Mouse (Mus musculus) lung, adult 2 months (tissue): Measurements from ENCODE around the gene Nbl1. TPM values are rescaled to one million over a fixed set of nuclear protein-coding genes. Genes with fewer than 3 reads are reported as not detected.

Experiments used
- DNase-seq: peaks from one replicate; pipeline ENCODE4 v3.0.0; 2022
- H3K4me1 ChIP-seq: fragments of 200-500 bp; 2 replicates; pipeline ENCODE4 v1.6.1; 2011; ENCODE audit warnings: low read length; ENCODE audit not compliant: control insufficient read depth, insufficient read depth
- H3K4me3 ChIP-seq: fragments of 200-500 bp; replicated peaks from 2 replicates; pipeline ENCODE3; 2011; ENCODE audit warnings: low read depth, mild to moderate bottlenecking, control low read depth, low read length; ENCODE audit errors: extremely low read depth
- CTCF ChIP-seq: fragments of 200-500 bp; IDR thresholded peaks from 2 replicates; pipeline ENCODE4 v1.5.1; 2011; ENCODE audit warnings: mild to moderate bottlenecking, low read length, control low read depth; ENCODE audit not compliant: insufficient read depth
- POLR2A ChIP-seq: fragments of 200-500 bp; IDR thresholded peaks from 2 replicates; pipeline ENCODE4 v1.6.1; 2011; ENCODE audit warnings: low read depth, mild to moderate bottlenecking, control low read depth, low read length, borderline replicate concordance; ENCODE audit errors: extremely low read depth
- WGBS: fragments of 180-500 bp; shearing (Covaris S2); methylation state at CpG from one replicate; pipeline ENCODE4 v1.1.7; 2018; 5-methylcytosine and 5-hydroxymethylcytosine counted together
- polyA plus RNA-seq: library from polyadenylated mRNA; depleted of rRNA; stranded (reverse); fragments of >200 nt; gene quantifications from 2 replicates; pipeline ENCODE4 v1.2.3, GENCODE M21; 2012; rRNA removed

The Nbl1 gene
- 330 and 497 TPM in 2 replicates for polyA plus RNA-seq

GRCm38 (mm10) chr4:139092356-139093195, at the start of gene Nbl1:
Nbl1 (minus strand) TSS chr4:139092993.
- peak within 1 kb of the TSS; percentile 49 for H3K4me3 ChIP-seq
- peaks cover 14% of the 10 kb centered on the region for H3K4me1 ChIP-seq
- DNase-seq = peak; percentile 64
- TF ChIP-seq CTCF (no peak), POLR2A (no peak; the same call in 1 of the 2 replicates)
- 1% methylated on average over 102 of the region's 105 CpGs for WGBS

- no peak for DNase-seq
- no peak for TF ChIP-seq POLR2A
- TF ChIP-seq CTCF = 0 out of 2 replicates have a peak, but pooled peaks have one; percentile 3
- H3K4me1 ChIP-seq = no peaks in the 10 kb centered on the region
- WGBS = 70% methylated on average over 6 of the region's 6 CpGs
- H3K4me3 ChIP-seq = no peak overlapping the region
Measured at GRCm38 (mm10) chr4:139141785-139142184, 49.0 kb upstream of the Nbl1 start.

- no peak for DNase-seq
- TF ChIP-seq CTCF (peak; percentile 66), POLR2A (no peak)
- Histone ChIP-seq H3K4me3 (no peak overlapping the region), H3K4me1 (no peaks in the 10 kb centered on the region)
- 73% methylated on average over 2 of the region's 2 CpGs for WGBS
Measured at GRCm38 (mm10) chr4:139140267-139140666, 47.5 kb upstream of the Nbl1 start.

- DNase-seq = no peak
- Histone ChIP-seq H3K4me3 (no peak overlapping the region), H3K4me1 (no peaks in the 10 kb centered on the region)
- 77% methylated on average over 2 of the region's 2 CpGs for WGBS
- TF ChIP-seq POLR2A (no peak), CTCF (no peak)
Measured at GRCm38 (mm10) chr4:139136011-139136410, 43.2 kb upstream of the Nbl1 start.

GRCm38 (mm10) chr4:139133109-139133508, 40.3 kb upstream of the Nbl1 start:
- no peak for DNase-seq
- Histone ChIP-seq H3K4me3 (no peak overlapping the region), H3K4me1 (peaks cover 2% of the 10 kb centered on the region; the same call in 1 of the 2 replicates)
- TF ChIP-seq CTCF (no peak), POLR2A (no peak)
- WGBS = 66% methylated on average over 5 of the region's 5 CpGs

GRCm38 (mm10) chr4:139131858-139132672, 39.3 kb upstream of the Nbl1 start:
- Histone ChIP-seq H3K4me1 (peaks cover 2% of the 10 kb centered on the region; the same call in 1 of the 2 replicates), H3K4me3 (no peak overlapping the region)
- no peak for DNase-seq
- TF ChIP-seq POLR2A (no peak), CTCF (no peak)
- 87% methylated on average over 14 of the region's 14 CpGs for WGBS

GRCm38 (mm10) chr4:139130701-139131549, 38.1 kb upstream of the Nbl1 start, which contains the start of gene Minos1:
Minos1 (minus strand) TSS chr4:139131113.
- Histone ChIP-seq H3K4me3 (peak within 1 kb of the TSS; percentile 74), H3K4me1 (peaks cover 2% of the 10 kb centered on the region; the same call in 1 of the 2 replicates)
- peak; percentile 94 for DNase-seq
- WGBS = 1% methylated on average over 61 of the region's 63 CpGs
- TF ChIP-seq POLR2A (peak; percentile 83; the same call in 1 of the 2 replicates), CTCF (no peak)

DNA sequence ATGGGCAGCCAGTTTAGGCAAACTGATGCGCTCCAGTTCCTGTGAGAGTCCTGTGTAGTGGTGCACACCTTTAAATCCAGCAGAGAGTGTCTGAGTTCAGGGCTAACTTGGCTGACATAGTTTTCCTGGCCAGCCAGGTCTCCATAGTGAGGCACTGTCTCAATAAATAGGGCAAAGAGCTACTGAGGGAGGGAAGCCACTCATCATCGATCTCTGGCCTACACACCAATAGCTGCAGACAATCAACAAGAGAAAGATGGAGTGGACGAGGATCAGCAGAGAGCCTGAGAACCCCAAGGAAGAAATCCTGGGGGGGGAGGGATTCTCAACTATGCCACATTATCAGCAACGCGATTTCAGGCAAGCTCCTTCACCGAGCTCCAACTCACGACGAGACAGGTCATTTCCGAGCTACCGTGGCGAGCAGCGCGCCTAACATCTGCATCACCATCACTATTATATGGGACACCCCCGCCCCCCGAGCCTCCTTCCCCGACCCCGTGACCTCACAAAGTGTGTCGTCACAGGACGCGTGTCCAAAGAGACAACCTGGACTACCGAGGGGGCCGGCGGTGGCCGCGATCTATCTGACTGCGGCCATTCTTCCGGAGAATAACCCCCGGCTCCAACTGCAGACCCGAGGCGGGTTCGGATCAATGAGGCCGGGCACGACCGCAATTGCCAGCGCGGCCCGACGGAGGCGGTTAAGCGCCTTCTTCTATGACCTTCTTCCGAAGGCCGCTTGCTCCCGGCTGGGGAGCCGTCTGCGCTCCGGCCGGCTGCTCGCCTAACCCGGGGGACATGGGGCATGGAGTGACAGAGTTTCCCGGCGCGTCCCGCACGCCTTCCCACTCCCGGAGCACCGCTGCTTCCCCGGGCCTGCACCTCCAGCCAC, 37.3 kb upstream of the Nbl1 start:
- Histone ChIP-seq H3K4me3 (peak overlapping the region; percentile 74), H3K4me1 (peaks cover 3% of the 10 kb centered on the region)
- TF ChIP-seq POLR2A (no peak), CTCF (no peak)
- DNase-seq = peak; percentile 44
- WGBS = 2% methylated on average over 57 of the region's 57 CpGs
